Mouse (Mus musculus) thymus, adult 2 months (tissue): ENCODE measurements around the gene Chst15.

Experiments used
- CTCF ChIP-seq: fragments of 200-500 bp; IDR thresholded peaks from 2 replicates; pipeline ENCODE4 v1.5.1; 2012; ENCODE audit warnings: mild to moderate bottlenecking, control low read depth, low read length, moderate library complexity, borderline replicate concordance; ENCODE audit not compliant: control insufficient read depth, poor library complexity, insufficient read depth; ENCODE audit errors: extremely low read depth
- POLR2A ChIP-seq: fragments of 200-500 bp; IDR thresholded peaks from 2 replicates; pipeline ENCODE4 v1.6.1; 2012; ENCODE audit warnings: mild to moderate bottlenecking, low read length, control low read depth, moderate library complexity; ENCODE audit not compliant: control insufficient read depth, poor library complexity, insufficient read depth; ENCODE audit errors: extremely low read depth

DNA sequence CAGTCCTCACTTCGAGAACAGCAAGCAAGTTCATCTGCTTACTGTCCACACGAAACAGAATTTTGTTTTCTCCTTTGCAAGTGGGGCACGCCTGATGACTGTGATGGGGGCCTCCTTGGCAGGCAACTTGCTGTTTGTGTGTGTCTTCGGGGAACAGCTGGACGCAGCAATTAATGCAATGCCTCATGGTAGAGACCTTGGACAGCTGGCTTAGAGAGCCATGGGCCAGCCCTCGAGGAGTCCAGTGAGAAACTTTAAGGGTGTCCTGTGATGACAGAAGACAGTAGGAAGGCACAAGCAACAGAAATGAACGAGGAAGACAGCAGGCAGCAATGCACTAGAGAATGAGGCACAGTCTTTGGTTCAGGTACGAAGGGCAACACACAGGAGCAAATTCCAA, 46.7 kb downstream of the Chst15 start:
- TF ChIP-seq POLR2A (no peak), CTCF (no peak)
